Mouse (Mus musculus) stomach, postnatal 0 days (tissue): Measurements from ENCODE around the gene Teddm1b. TPM values are rescaled to one million over a fixed set of nuclear protein-coding genes. Genes with fewer than 3 reads are reported as not detected.

Experiments used
- ATAC-seq: fragments of 200-750 bp; cut with Nextera tagmentation; 2 replicates; pipeline ENCODE4 v1.8.0; 2017; ENCODE audit not compliant: low FRiP score, low TSS enrichment
- DNase-seq: peaks from one replicate; pipeline ENCODE4 v3.0.0-alpha.2; 2016; ENCODE audit warnings: low spot score
- H3K27ac ChIP-seq: fragments of 300-500 bp; sonication (generic); replicated peaks from 2 replicates; pipeline ENCODE4 v1.5.1; 2014; ENCODE audit warnings: mild to moderate bottlenecking, control low read depth
- H3K27me3 ChIP-seq: fragments of 300-500 bp; sonication (generic); 2 replicates; pipeline ENCODE4 v1.6.1; 2014; ENCODE audit warnings: low read length; ENCODE audit not compliant: control insufficient read depth, insufficient read depth
- H3K36me3 ChIP-seq: fragments of 300-500 bp; sonication (generic); 2 replicates; pipeline ENCODE4 v1.6.1; 2014; ENCODE audit warnings: low read length, mixed read lengths; ENCODE audit not compliant: control insufficient read depth, insufficient read depth
- H3K4me1 ChIP-seq: fragments of 300-500 bp; sonication (generic); replicated peaks from 2 replicates; pipeline ENCODE4 v1.6.1; 2014; ENCODE audit warnings: antibody characterized with exemption; ENCODE audit not compliant: control insufficient read depth, insufficient read depth
- H3K4me2 ChIP-seq: fragments of 300-500 bp; sonication (generic); replicated peaks from 2 replicates; pipeline ENCODE4 v1.6.1; 2014; ENCODE audit warnings: low read depth, mild to moderate bottlenecking, control low read depth, moderate library complexity
- H3K4me3 ChIP-seq: fragments of 300-500 bp; sonication (generic); 2 replicates; pipeline ENCODE4 v1.5.1; 2014; ENCODE audit warnings: low read depth, low read length, control low read depth
- H3K9ac ChIP-seq: fragments of 300-500 bp; sonication (generic); 2 replicates; pipeline ENCODE4 v1.6.1; 2014; ENCODE audit warnings: mild to moderate bottlenecking, low read length, control low read depth, mixed read lengths
- H3K9me3 ChIP-seq: fragments of 300-500 bp; sonication (generic); 2 replicates; pipeline ENCODE4 v1.6.1; 2016; ENCODE audit warnings: low read length; ENCODE audit not compliant: control insufficient read depth
- CTCF ChIP-seq: IDR thresholded peaks from 2 replicates; pipeline ENCODE4 v1.5.1; 2016; ENCODE audit warnings: antibody characterized with exemption, low read depth, mild to moderate bottlenecking, moderate library complexity
- EP300 ChIP-seq: optimal IDR thresholded peaks from 2 replicates; pipeline ENCODE3; 2016; ENCODE audit warnings: antibody characterized with exemption
- WGBS: fragments of 180-500 bp; shearing (Covaris S2); extraction: QIAGEN DNeasy Blood & Tissue Kit; methylation state at CpG from one replicate; pipeline ENCODE4 v1.1.7; 2014; 5-methylcytosine and 5-hydroxymethylcytosine counted together
- polyA plus RNA-seq: library from polyadenylated mRNA; unstranded; fragments of >200 nt; fragmentation: Nextera tagmentation; extraction: Ambion mirVana; gene quantifications from 2 replicates; pipeline ENCODE4 v1.2.1, GENCODE M21; 2015

Gene Teddm1b
- polyA plus RNA-seq: 0.07 and 0.11 TPM in 2 replicates

DNA sequence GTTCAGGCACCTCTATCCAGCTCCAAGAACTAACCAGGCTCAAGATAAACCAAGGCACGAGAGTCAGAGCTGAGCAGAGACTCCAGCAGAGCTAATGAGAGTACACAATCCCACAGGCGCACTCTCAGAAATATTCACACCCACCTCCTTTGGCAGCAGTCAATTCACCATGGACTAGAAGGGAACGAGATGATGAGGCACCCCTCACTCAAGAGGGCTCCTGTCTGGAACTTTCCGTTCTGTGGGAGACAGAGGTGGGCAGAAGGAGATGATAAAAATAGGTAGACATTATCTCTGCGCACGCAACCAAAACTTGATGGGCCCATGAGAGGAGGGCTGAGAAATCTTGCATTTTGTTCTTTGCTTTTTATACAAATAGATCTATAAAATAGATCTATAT is at the start of gene Teddm1b:
Gene Teddm1b, plus strand, starts transcription at position 301 of the 400 bp plus-strand sequence.
- no peaks in the 10 kb centered on the region for H3K9me3 ChIP-seq
- ATAC-seq: no peak
- TF ChIP-seq CTCF (no peak), EP300 (no peak)

GRCm38 (mm10) chr1:153830746-153831145 is 43.4 kb upstream of the Teddm1b start:
- Histone ChIP-seq H3K36me3 (no peaks in the 10 kb centered on the region), H3K27ac (no peak overlapping the region), H3K9ac (no peak overlapping the region), H3K9me3 (no peaks in the 10 kb centered on the region), H3K4me1 (no peaks in the 10 kb centered on the region), H3K4me3 (no peak overlapping the region), H3K27me3 (no peaks in the 10 kb centered on the region), H3K4me2 (no peak overlapping the region)
- no peak for TF ChIP-seq CTCF
- TF ChIP-seq EP300: no peak
- no peak for DNase-seq
- ATAC-seq: no peak
- WGBS: 80% methylated on average over 4 of the region's 4 CpGs

More for the DNA sequence above, at the start of gene Teddm1b:
- Histone ChIP-seq H3K27me3 (no peaks in the 10 kb centered on the region), H3K4me3 (no peak within 1 kb of the TSS), H3K4me1 (no peaks in the 10 kb centered on the region), H3K27ac (no peak within 1 kb of the TSS), H3K4me2 (no peak within 1 kb of the TSS), H3K36me3 (no peaks in the 10 kb centered on the region), H3K9ac (no peak within 1 kb of the TSS)
- 81% methylated on average over 6 of the region's 6 CpGs for WGBS
- DNase-seq: no peak

DNA sequence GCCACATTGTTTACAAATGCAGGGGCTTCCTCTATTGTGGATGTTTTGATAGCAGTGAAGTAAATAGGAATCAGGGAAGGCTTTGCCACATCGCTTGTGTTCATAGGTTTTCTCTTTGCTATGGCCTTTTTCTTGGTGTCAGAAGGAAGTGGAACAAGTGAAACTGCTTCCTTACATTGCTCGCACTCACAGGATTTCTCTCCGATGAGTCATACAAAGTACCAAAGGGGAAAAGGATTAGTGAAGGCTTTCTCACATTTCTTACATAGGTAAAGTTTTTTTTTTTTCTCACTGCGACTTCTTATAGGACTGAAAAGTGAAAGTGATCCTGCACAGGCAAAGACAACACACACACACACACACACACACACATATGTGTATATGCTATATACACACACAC is 38.1 kb upstream of the Teddm1b start:
- no peaks in the 10 kb centered on the region for H3K4me1 ChIP-seq
- H3K9me3 ChIP-seq: no peaks in the 10 kb centered on the region
- H3K27me3 ChIP-seq: no peaks in the 10 kb centered on the region
- DNase-seq: no peak
- H3K4me3 ChIP-seq: no peak overlapping the region
- 51% methylated on average over 4 of the region's 4 CpGs for WGBS
- H3K36me3 ChIP-seq: no peaks in the 10 kb centered on the region
- no peak for ATAC-seq
- H3K4me2 ChIP-seq: no peak overlapping the region
- H3K27ac ChIP-seq: no peak overlapping the region
- H3K9ac ChIP-seq: no peak overlapping the region
- TF ChIP-seq EP300 (no peak), CTCF (no peak)

- Histone ChIP-seq H3K27me3 (no peaks in the 10 kb centered on the region), H3K4me2 (no peak overlapping the region), H3K27ac (no peak overlapping the region), H3K9ac (no peak overlapping the region), H3K36me3 (no peaks in the 10 kb centered on the region), H3K4me3 (no peak overlapping the region), H3K4me1 (no peaks in the 10 kb centered on the region), H3K9me3 (no peaks in the 10 kb centered on the region)
- no peak for ATAC-seq
- TF ChIP-seq CTCF (no peak), EP300 (no peak)
- DNase-seq: no peak
- WGBS: 79% methylated on average over 11 of the region's 11 CpGs
Observed at GRCm38 (mm10) chr1:153842121-153842740, 31.9 kb upstream of the Teddm1b start.

DNA sequence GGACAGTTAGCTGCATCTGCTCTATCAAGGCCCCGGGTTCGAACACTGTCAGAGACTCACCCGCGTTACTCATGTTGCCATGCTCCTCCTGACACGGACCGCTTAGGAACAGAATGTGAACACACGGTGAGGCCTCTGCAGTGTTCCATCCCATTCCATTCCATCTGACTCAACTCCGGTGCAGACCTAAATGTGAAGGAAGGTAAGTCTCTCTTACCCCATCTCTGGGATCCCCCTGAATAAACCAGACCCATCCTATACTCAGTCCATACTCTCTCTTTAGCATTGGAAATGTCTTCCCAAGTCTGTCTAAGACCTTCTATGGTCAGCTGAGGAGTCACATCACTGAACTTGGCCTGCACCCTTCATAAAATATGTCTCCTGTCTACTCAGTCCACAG is 30.1 kb upstream of the Teddm1b start, which contains the start of gene Rgsl1:
Gene Rgsl1, minus strand, starts transcription at position 101 of the 400 bp plus-strand sequence.
- Histone ChIP-seq H3K9me3 (no peaks in the 10 kb centered on the region), H3K4me3 (no peak within 1 kb of the TSS), H3K4me2 (no peak within 1 kb of the TSS), H3K9ac (no peak within 1 kb of the TSS), H3K27me3 (no peaks in the 10 kb centered on the region), H3K36me3 (no peaks in the 10 kb centered on the region), H3K4me1 (no peaks in the 10 kb centered on the region), H3K27ac (no peak within 1 kb of the TSS)
- DNase-seq (no peak), ATAC-seq (no peak)
- WGBS: 97% methylated on average over 8 of the region's 8 CpGs
- TF ChIP-seq CTCF: no peak
- no peak for TF ChIP-seq EP300

- no peak for ATAC-seq
- no peaks in the 10 kb centered on the region for H3K27me3 ChIP-seq
- H3K9me3 ChIP-seq: no peaks in the 10 kb centered on the region
- no peak overlapping the region for H3K4me3 ChIP-seq
- no peak overlapping the region for H3K4me2 ChIP-seq
- H3K36me3 ChIP-seq: no peaks in the 10 kb centered on the region
- TF ChIP-seq EP300: no peak
- no peak for TF ChIP-seq CTCF
- H3K9ac ChIP-seq: no peak overlapping the region
- no peaks in the 10 kb centered on the region for H3K4me1 ChIP-seq
- H3K27ac ChIP-seq: no peak overlapping the region
- WGBS: 77% methylated on average over 7 of the region's 7 CpGs
- DNase-seq: no peak
Observed at GRCm38 (mm10) chr1:153846420-153846819, 27.7 kb upstream of the Teddm1b start.
